Mouse (Mus musculus): ENCODE results near the gene Trim38. TPM values are rescaled to one million over a fixed set of nuclear protein-coding genes. Genes with fewer than 3 reads are reported as not detected.

Trim38 gene
- polyA plus RNA-seq, 1 experiment from 2014 or later, result not detected

DNA sequence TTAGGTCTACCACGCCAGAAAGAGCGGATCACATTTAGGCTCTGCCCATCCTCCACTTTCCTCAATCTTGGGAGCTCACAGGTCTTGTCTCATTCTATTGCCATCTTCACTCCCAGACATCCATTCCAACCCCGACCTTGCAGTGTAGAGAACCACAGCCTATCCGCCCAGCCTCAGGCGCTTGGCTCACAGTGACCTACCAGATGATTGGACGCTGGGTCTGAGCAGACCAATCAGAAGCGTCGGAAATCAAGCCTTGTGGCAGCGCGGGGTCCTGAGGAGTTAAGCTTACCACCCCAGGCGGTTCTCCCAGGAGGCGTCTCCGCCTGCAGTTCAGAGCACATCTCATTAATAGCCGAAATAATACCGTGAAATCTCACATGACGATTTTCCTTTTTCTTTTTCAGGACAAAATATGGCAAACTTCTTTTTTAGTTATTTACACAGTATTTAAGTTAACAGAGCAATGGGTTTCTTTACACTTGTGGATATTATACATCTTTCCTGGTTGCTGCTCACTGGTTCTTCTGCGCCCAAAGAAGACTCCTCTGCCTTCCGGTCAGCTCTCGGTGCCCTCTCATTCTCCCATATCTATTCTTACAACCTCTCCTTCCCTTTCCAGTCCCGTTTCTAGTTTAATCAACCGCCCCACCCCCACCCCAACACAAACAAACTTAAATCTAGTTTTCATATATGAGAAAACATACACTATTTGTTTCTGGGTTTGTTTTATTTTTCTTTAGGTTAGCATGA is 3.0 kb downstream of the Trim38 start:
- Histone ChIP-seq H3K27me3 (ENCODE audit: insufficient read depth, low read length) (no peaks in the 10 kb centered on the region), H3K9ac (replicated peaks; ENCODE audit: low read length) (no peak overlapping the region), H3K27ac (ENCODE audit: low read length) (no peak overlapping the region), H3K36me3 (ENCODE audit: insufficient read depth, low read length) (no peaks in the 10 kb centered on the region), H3K4me1 (ENCODE audit: insufficient read depth, low read length) (no peaks in the 10 kb centered on the region), H3K4me3 (ENCODE audit: low read length) (peak overlapping the region; percentile 31), H3K4me2 (replicated peaks; ENCODE audit: low read depth, low read length) (peak overlapping the region; percentile 36), H3K9me3 (ENCODE audit: low read length) (no peaks in the 10 kb centered on the region)
- peak; percentile 93 for ATAC-seq (ENCODE audit: low FRiP score, low TSS enrichment)
- 28% methylated on average over 21 of the region's 21 CpGs for WGBS

DNA sequence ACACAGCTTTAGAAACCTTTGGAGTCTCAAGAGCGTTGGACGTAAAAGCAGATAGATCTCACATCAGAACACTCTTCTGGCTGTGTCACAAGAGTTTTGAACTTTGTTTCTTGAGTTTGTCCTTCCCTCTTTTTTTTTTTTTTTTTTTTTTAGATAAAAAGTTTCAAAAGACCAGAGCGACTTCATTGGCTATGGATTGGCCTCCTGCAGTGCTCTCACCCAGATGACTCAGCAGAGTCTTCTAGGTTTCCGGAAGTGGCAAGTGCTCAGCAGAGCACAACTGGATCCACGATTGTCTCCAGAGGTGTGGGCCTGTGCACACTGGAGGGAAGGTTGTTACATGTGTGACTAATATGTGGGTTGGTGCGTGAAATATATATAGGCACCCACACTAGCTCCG is 8.6 kb downstream of the Trim38 start:
- ATAC-seq (ENCODE audit: low FRiP score, low TSS enrichment), result no peak
- Histone ChIP-seq H3K4me2 (replicated peaks; ENCODE audit: low read depth, low read length) (no peak overlapping the region), H3K36me3 (ENCODE audit: insufficient read depth, low read length) (no peaks in the 10 kb centered on the region), H3K27me3 (ENCODE audit: insufficient read depth, low read length) (no peaks in the 10 kb centered on the region), H3K4me1 (ENCODE audit: insufficient read depth, low read length) (no peaks in the 10 kb centered on the region), H3K9me3 (ENCODE audit: low read length) (no peaks in the 10 kb centered on the region), H3K4me3 (ENCODE audit: low read length) (no peak overlapping the region), H3K27ac (ENCODE audit: low read length) (no peak overlapping the region), H3K9ac (replicated peaks; ENCODE audit: low read length) (no peak overlapping the region)
- WGBS, result 93% methylated on average over 7 of the region's 7 CpGs

DNA sequence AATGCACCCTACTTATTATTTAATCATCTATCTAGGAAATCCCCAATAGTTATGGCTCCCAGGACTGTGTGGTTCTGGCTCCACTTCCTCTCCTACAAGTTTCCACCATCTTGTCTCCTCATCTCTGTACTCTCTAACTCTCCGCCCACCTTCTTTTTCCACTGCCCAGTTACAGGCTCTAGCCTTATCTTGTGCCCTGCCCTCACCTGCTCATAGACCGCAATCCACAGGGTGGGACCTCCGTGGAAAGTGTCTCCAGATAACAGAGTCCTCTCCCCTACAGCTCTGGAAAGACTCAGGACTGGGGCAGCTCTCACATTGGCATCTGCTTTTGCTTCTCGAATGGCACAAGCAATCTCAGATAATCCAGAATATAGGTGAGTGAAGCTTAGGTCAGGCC is 9.3 kb downstream of the Trim38 start:
- Histone ChIP-seq H3K27ac (ENCODE audit: low read length) (no peak overlapping the region), H3K9me3 (ENCODE audit: low read length) (no peaks in the 10 kb centered on the region), H3K9ac (replicated peaks; ENCODE audit: low read length) (no peak overlapping the region), H3K27me3 (ENCODE audit: insufficient read depth, low read length) (no peaks in the 10 kb centered on the region), H3K36me3 (ENCODE audit: insufficient read depth, low read length) (no peaks in the 10 kb centered on the region), H3K4me2 (replicated peaks; ENCODE audit: low read depth, low read length) (no peak overlapping the region), H3K4me1 (ENCODE audit: insufficient read depth, low read length) (no peaks in the 10 kb centered on the region), H3K4me3 (ENCODE audit: low read length) (no peak overlapping the region)
- WGBS, result 90% methylated on average over 4 of the region's 4 CpGs
- no peak for ATAC-seq (ENCODE audit: low FRiP score, low TSS enrichment)

GRCm38 (mm10) chr13:23792520-23792919 is 22.8 kb downstream of the Trim38 start:
- Histone ChIP-seq H3K4me3 (ENCODE audit: low read length) (no peak overlapping the region), H3K36me3 (ENCODE audit: insufficient read depth, low read length) (no peaks in the 10 kb centered on the region), H3K4me2 (replicated peaks; ENCODE audit: low read depth, low read length) (no peak overlapping the region), H3K27me3 (ENCODE audit: insufficient read depth, low read length) (no peaks in the 10 kb centered on the region), H3K9ac (replicated peaks; ENCODE audit: low read length) (no peak overlapping the region), H3K4me1 (ENCODE audit: insufficient read depth, low read length) (no peaks in the 10 kb centered on the region), H3K27ac (ENCODE audit: low read length) (no peak overlapping the region), H3K9me3 (ENCODE audit: low read length) (no peaks in the 10 kb centered on the region)
- no peak for ATAC-seq (ENCODE audit: low FRiP score, low TSS enrichment)
- 52% methylated on average over 2 of the region's 2 CpGs for WGBS

GRCm38 (mm10) chr13:23799405-23799804 is 29.7 kb downstream of the Trim38 start:
- no peak overlapping the region for H3K27ac ChIP-seq (ENCODE audit: low read length)
- H3K9me3 ChIP-seq (ENCODE audit: low read length), result no peaks in the 10 kb centered on the region
- no peak for ATAC-seq (ENCODE audit: low FRiP score, low TSS enrichment)
- no peaks in the 10 kb centered on the region for H3K36me3 ChIP-seq (ENCODE audit: insufficient read depth, low read length)
- peaks cover 11% of the 10 kb centered on the region; the same call in 1 of the 2 replicates for H3K4me1 ChIP-seq (ENCODE audit: insufficient read depth, low read length)
- no peak overlapping the region for H3K4me3 ChIP-seq (ENCODE audit: low read length)
- H3K4me2 ChIP-seq (replicated peaks; ENCODE audit: low read depth, low read length), result no peak overlapping the region
- 64% methylated on average over 5 of the region's 5 CpGs for WGBS
- no peak overlapping the region for H3K9ac ChIP-seq (replicated peaks; ENCODE audit: low read length)
- no peaks in the 10 kb centered on the region for H3K27me3 ChIP-seq (ENCODE audit: insufficient read depth, low read length)

DNA sequence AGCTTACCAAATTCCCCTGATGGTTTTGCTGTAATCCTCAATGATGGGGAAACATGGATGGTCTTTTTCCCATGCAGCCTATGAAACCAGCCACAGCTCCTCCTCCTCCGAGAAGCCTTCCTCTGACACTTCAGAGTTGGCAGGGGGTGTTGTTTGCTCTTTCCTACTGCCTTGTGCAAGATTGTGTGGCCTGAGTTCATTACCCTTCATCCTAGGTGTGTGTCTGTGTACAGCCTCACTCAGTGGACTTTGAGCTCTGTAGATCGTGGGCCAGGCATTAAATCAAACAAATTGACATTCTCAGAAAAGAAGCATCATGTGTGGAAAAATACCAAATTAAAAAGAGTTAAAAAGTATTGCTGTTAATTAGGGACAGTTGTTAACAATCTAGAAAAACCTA is 34.8 kb downstream of the Trim38 start:
- ATAC-seq (ENCODE audit: low FRiP score, low TSS enrichment), result no peak
- 0 out of 2 replicates have a peak, but pooled peaks cover under 1% of the 10 kb centered on the region for H3K4me1 ChIP-seq (ENCODE audit: insufficient read depth, low read length)
- WGBS, result 76% methylated on average over 2 of the region's 2 CpGs
- no peak overlapping the region for H3K9ac ChIP-seq (replicated peaks; ENCODE audit: low read length)
- no peak overlapping the region for H3K27ac ChIP-seq (ENCODE audit: low read length)
- no peaks in the 10 kb centered on the region for H3K9me3 ChIP-seq (ENCODE audit: low read length)
- no peaks in the 10 kb centered on the region for H3K36me3 ChIP-seq (ENCODE audit: insufficient read depth, low read length)
- no peak overlapping the region for H3K4me3 ChIP-seq (ENCODE audit: low read length)
- H3K27me3 ChIP-seq (ENCODE audit: insufficient read depth, low read length), result no peaks in the 10 kb centered on the region
- H3K4me2 ChIP-seq (replicated peaks; ENCODE audit: low read depth, low read length), result no peak overlapping the region

GRCm38 (mm10) chr13:23806422-23807052 is 36.8 kb downstream of the Trim38 start, which contains the start of gene Slc17a2:
TSS of gene Slc17a2 (plus strand) at chr13:23806993.
- ATAC-seq (ENCODE audit: low FRiP score, low TSS enrichment), result no peak
- Histone ChIP-seq H3K9ac (replicated peaks; ENCODE audit: low read length) (no peak within 1 kb of the TSS), H3K36me3 (ENCODE audit: insufficient read depth, low read length) (no peaks in the 10 kb centered on the region), H3K4me1 (ENCODE audit: insufficient read depth, low read length) (no peaks in the 10 kb centered on the region), H3K4me3 (ENCODE audit: low read length) (no peak within 1 kb of the TSS), H3K9me3 (ENCODE audit: low read length) (no peaks in the 10 kb centered on the region), H3K4me2 (replicated peaks; ENCODE audit: low read depth, low read length) (no peak within 1 kb of the TSS), H3K27ac (ENCODE audit: low read length) (no peak within 1 kb of the TSS), H3K27me3 (ENCODE audit: insufficient read depth, low read length) (no peaks in the 10 kb centered on the region)
- WGBS, result 75% methylated on average over 15 of the region's 15 CpGs

- H3K4me1 ChIP-seq (ENCODE audit: insufficient read depth, low read length), result no peaks in the 10 kb centered on the region
- no peaks in the 10 kb centered on the region for H3K27me3 ChIP-seq (ENCODE audit: insufficient read depth, low read length)
- no peak overlapping the region for H3K9ac ChIP-seq (replicated peaks; ENCODE audit: low read length)
- H3K36me3 ChIP-seq (ENCODE audit: insufficient read depth, low read length), result no peaks in the 10 kb centered on the region
- H3K9me3 ChIP-seq (ENCODE audit: low read length), result no peaks in the 10 kb centered on the region
- no peak overlapping the region for H3K4me2 ChIP-seq (replicated peaks; ENCODE audit: low read depth, low read length)
- H3K4me3 ChIP-seq (ENCODE audit: low read length), result no peak overlapping the region
- ATAC-seq (ENCODE audit: low FRiP score, low TSS enrichment), result no peak
- WGBS, result 79% methylated on average over 2 of the region's 2 CpGs
- no peak overlapping the region for H3K27ac ChIP-seq (ENCODE audit: low read length)
Observed at GRCm38 (mm10) chr13:23816148-23816547, 46.4 kb downstream of the Trim38 start.

- Histone ChIP-seq H3K9me3 (ENCODE audit: low read length) (no peaks in the 10 kb centered on the region), H3K4me2 (replicated peaks; ENCODE audit: low read depth, low read length) (no peak overlapping the region), H3K27ac (ENCODE audit: low read length) (no peak overlapping the region), H3K27me3 (ENCODE audit: insufficient read depth, low read length) (no peaks in the 10 kb centered on the region), H3K4me1 (ENCODE audit: insufficient read depth, low read length) (no peaks in the 10 kb centered on the region), H3K9ac (replicated peaks; ENCODE audit: low read length) (no peak overlapping the region), H3K36me3 (ENCODE audit: insufficient read depth, low read length) (no peaks in the 10 kb centered on the region), H3K4me3 (ENCODE audit: low read length) (no peak overlapping the region)
- no peak for ATAC-seq (ENCODE audit: low FRiP score, low TSS enrichment)
- 75% methylated on average over 4 of the region's 4 CpGs for WGBS
Observed at GRCm38 (mm10) chr13:23820179-23820940, 50.6 kb downstream of the Trim38 start.
